Mouse (Mus musculus) CD4-positive, CD25-positive, alpha-beta regulatory T cell, adult 2 months (primary cell): Measurements from ENCODE around the gene Glis1.
A peak's percentile ranks its signal among the peaks of the same experiment; 100 is the strongest.

ENCODE experiments used
- DNase-seq: peaks from one replicate; pipeline ENCODE4 v3.0.0-alpha.2; 2012; ENCODE audit warnings: low read depth, low spot score

Gene Glis1

GRCm38 (mm10) chr4:107434356-107435237 is at the start of gene Glis1:
TSS of gene Glis1 (plus strand) at chr4:107434591.
- peak; percentile 11 for DNase-seq

- DNase-seq = no peak
Measured at GRCm38 (mm10) chr4:107387038-107387437, 47.4 kb upstream of the Glis1 start.

- no peak for DNase-seq
Measured at GRCm38 (mm10) chr4:107387465-107387864, 46.9 kb upstream of the Glis1 start.

GRCm38 (mm10) chr4:107388291-107388690 is 46.1 kb upstream of the Glis1 start:
- no peak for DNase-seq

GRCm38 (mm10) chr4:107389345-107389744 is 45.0 kb upstream of the Glis1 start:
- DNase-seq = no peak

- no peak for DNase-seq
Measured at GRCm38 (mm10) chr4:107393771-107394170, 40.6 kb upstream of the Glis1 start.

GRCm38 (mm10) chr4:107420202-107420601 is 14.2 kb upstream of the Glis1 start:
- DNase-seq = no peak

- DNase-seq = no peak
Measured at GRCm38 (mm10) chr4:107421711-107422110, 12.7 kb upstream of the Glis1 start.

- no peak for DNase-seq
Measured at GRCm38 (mm10) chr4:107422176-107422575, 12.2 kb upstream of the Glis1 start.

- no peak for DNase-seq
Measured at GRCm38 (mm10) chr4:107425616-107426015, 8.8 kb upstream of the Glis1 start.

- no peak for DNase-seq
Measured at GRCm38 (mm10) chr4:107426631-107427030, 7.8 kb upstream of the Glis1 start.

- DNase-seq = no peak
Measured at GRCm38 (mm10) chr4:107432717-107433116, 1.7 kb upstream of the Glis1 start.

- no peak for DNase-seq
Measured at GRCm38 (mm10) chr4:107433998-107434355, 414 bp upstream of the Glis1 start.

GRCm38 (mm10) chr4:107435238-107435946 is 1.0 kb downstream of the Glis1 start:
- no peak for DNase-seq

GRCm38 (mm10) chr4:107436476-107436875 is 2.1 kb downstream of the Glis1 start:
- no peak for DNase-seq

GRCm38 (mm10) chr4:107438741-107439140 is 4.3 kb downstream of the Glis1 start:
- no peak for DNase-seq

- no peak for DNase-seq
Measured at GRCm38 (mm10) chr4:107440306-107440705, 5.9 kb downstream of the Glis1 start.

GRCm38 (mm10) chr4:107442288-107442687 is 7.9 kb downstream of the Glis1 start:
- no peak for DNase-seq

- no peak for DNase-seq
Measured at GRCm38 (mm10) chr4:107442891-107443483, 8.6 kb downstream of the Glis1 start.

- DNase-seq = no peak
Measured at GRCm38 (mm10) chr4:107443621-107444020, 9.2 kb downstream of the Glis1 start.

GRCm38 (mm10) chr4:107448481-107448880 is 14.1 kb downstream of the Glis1 start:
- DNase-seq = no peak

GRCm38 (mm10) chr4:107449519-107449918 is 15.1 kb downstream of the Glis1 start:
- no peak for DNase-seq
